Mouse (Mus musculus): ENCODE results near the gene Gm8994.

Gm8994 gene

DNA sequence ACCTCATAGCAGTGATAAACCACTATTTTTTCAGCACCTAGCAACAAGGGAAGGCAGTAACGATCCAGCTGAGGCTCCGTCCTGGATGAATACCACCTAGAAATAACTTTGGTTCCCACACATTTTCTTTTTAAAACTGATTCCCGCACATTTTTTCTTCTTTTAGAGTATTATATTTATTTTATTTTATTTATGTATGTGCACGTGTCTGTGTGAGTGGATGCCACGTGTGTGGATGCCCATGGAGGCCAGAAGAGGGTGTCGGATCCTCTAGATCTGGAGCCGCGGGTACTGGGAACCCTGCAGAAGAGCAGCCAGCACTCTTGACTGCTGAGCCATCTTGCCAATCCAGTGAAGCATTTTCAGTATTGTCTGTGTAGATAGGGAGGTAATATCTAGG lies 36.0 kb downstream of the Gm8994 start:
- in situ Hi-C loops (cut with MboI, MseI) = no loop called here

- in situ Hi-C loops (cut with MboI, MseI) = no loop called here
Measured at GRCm38 (mm10) chr6:136364008-136364407, 36.7 kb downstream of the Gm8994 start.

GRCm38 (mm10) chr6:136364430-136365098 lies 37.2 kb downstream of the Gm8994 start:
- in situ Hi-C loops (cut with MboI, MseI) = no loop called here

GRCm38 (mm10) chr6:136376097-136376496 lies 48.8 kb downstream of the Gm8994 start:
- in situ Hi-C loops (cut with MboI, MseI) = no loop called here
